Mouse (Mus musculus): ENCODE data around the gene Card10.

DNA sequence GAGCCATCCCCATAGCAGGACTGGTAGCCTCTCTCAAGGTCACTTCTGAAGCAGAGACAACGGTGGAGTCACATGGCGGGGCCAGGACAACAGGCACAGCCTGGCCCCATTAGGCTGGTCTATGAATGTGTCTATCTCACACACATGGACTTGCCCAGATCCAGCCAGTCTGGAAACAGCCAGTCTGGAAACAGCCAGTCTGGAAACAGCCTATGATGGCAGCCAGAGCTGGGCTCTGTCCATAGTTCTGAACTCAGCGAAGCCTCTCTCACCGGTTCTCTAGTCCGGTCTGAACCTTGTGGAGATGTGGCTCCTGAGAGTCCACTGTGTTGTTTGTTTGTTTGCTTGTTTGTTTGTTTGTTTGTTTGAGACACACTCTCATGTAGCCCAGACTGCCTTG is 53.0 kb downstream of the Card10 start:
- TF ChIP-seq MAFK (IDR thresholded peaks at IDR 0.05; ENCODE audit: insufficient read depth, low read depth, low read length) (no peak), CHD2 (IDR thresholded peaks at IDR 0.05; ENCODE audit: low read depth, low read length) (no peak), ZNF384 (IDR thresholded peaks at IDR 0.05; ENCODE audit: low read depth, low read length) (no peak), HCFC1 (IDR thresholded peaks at IDR 0.05; ENCODE audit: borderline replicate concordance, insufficient read depth, low read length) (no peak), ZC3H11A (IDR thresholded peaks at IDR 0.05; ENCODE audit: borderline replicate concordance, low read depth, low read length) (no peak)
